Mouse (Mus musculus) neural tube, embryonic 14.5 days (tissue): ENCODE results near the gene Tmem181a. TPM values are rescaled to one million over a fixed set of nuclear protein-coding genes. Genes with fewer than 3 reads are reported as not detected.
"Not testable (repeated sequence)": the region's sequence is repeated elsewhere in the genome, so short reads cannot be mapped to it uniquely, and the experiment has no call there.

ENCODE experiments used
- ATAC-seq: fragments of 200-750 bp; cut with Nextera tagmentation; 2 replicates; pipeline ENCODE4 v1.8.0; 2017; ENCODE audit warnings: low read depth, mild to moderate bottlenecking, moderate TSS enrichment, moderate library complexity
- H3K27ac ChIP-seq: fragments of 300-500 bp; sonication (generic); 2 replicates; pipeline ENCODE4 v1.5.1; 2014; ENCODE audit warnings: low read depth, mild to moderate bottlenecking, control low read depth, low read length, moderate library complexity, mixed read lengths
- H3K27me3 ChIP-seq: fragments of 300-500 bp; sonication (generic); 2 replicates; pipeline ENCODE4 v1.6.1; 2014; ENCODE audit warnings: low read length; ENCODE audit not compliant: control insufficient read depth, insufficient read depth
- H3K36me3 ChIP-seq: fragments of 300-500 bp; sonication (generic); 2 replicates; pipeline ENCODE4 v1.6.1; 2014; ENCODE audit warnings: low read length, mixed read lengths; ENCODE audit not compliant: control insufficient read depth, insufficient read depth
- H3K4me1 ChIP-seq: fragments of 300-500 bp; sonication (generic); 2 replicates; pipeline ENCODE4 v1.6.1; 2014; ENCODE audit warnings: low read length; ENCODE audit not compliant: control insufficient read depth, insufficient read depth
- H3K4me2 ChIP-seq: fragments of 300-500 bp; sonication (generic); 2 replicates; pipeline ENCODE4 v1.6.1; 2014; ENCODE audit warnings: mild to moderate bottlenecking, low read depth, low read length, control low read depth
- H3K4me3 ChIP-seq: fragments of 300-500 bp; sonication (generic); 2 replicates; pipeline ENCODE4 v1.5.1; 2014; ENCODE audit warnings: low read depth, low read length, control low read depth, mixed read lengths
- H3K9ac ChIP-seq: fragments of 300-500 bp; sonication (generic); replicated peaks from 2 replicates; pipeline ENCODE4 v1.6.1; 2014; ENCODE audit warnings: low read depth, mild to moderate bottlenecking, control low read depth, low read length, mixed read lengths
- H3K9me3 ChIP-seq: fragments of 300-500 bp; sonication (generic); 2 replicates; pipeline ENCODE4 v1.6.1; 2016; ENCODE audit warnings: low read length; ENCODE audit not compliant: control insufficient read depth
- WGBS: fragments of 180-500 bp; shearing (Covaris S2); extraction: QIAGEN DNeasy Blood & Tissue Kit; methylation state at CpG from one replicate; pipeline ENCODE4 v1.1.7; 2014; 5-methylcytosine and 5-hydroxymethylcytosine counted together
- polyA plus RNA-seq: library from polyadenylated mRNA; unstranded; fragments of >200 nt; fragmentation: Nextera tagmentation; extraction: Ambion mirVana; gene quantifications from 2 replicates; pipeline ENCODE4 v1.2.1, GENCODE M21; 2014

The Tmem181a gene
- polyA plus RNA-seq, 1 experiment from 2014 or later, result 63.1 TPM

DNA sequence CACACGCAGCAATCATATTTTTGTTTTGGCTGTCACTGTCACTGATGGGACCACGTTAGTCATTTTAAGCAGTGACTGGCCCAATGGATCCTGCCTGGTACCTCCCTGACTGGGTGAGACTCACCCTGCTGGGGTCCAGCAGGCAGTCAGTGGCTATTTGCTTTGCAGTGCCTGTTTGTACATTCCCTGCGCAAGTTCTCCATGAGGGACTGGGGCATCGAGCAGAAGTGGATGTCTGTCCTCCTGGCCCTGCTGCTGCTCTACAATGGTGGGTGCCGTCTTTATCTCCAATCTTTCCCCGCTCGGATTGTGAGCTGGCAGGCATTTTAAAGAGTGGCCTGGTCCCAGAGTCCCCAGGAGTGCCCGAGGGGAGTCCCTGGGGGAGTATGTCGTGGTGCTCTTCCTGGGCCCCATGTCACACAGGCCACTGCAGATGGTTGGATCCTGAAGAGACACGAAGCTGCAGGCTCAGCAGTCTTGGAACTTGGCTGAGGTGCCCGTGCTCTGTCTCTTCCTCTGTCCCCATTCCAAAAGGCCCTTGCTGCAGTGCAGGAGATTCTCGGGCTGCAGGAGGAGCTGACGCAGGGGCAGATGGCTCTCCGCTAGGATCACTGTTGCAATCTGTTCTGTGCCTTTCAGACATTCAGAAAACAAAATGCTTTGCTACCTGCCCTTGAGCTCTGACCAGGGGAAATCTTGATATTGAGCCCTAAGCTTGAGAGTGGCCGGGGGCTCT lies 40.6 kb downstream of the Tmem181a start:
- 90% methylated on average over 9 of the region's 15 CpGs for WGBS

DNA sequence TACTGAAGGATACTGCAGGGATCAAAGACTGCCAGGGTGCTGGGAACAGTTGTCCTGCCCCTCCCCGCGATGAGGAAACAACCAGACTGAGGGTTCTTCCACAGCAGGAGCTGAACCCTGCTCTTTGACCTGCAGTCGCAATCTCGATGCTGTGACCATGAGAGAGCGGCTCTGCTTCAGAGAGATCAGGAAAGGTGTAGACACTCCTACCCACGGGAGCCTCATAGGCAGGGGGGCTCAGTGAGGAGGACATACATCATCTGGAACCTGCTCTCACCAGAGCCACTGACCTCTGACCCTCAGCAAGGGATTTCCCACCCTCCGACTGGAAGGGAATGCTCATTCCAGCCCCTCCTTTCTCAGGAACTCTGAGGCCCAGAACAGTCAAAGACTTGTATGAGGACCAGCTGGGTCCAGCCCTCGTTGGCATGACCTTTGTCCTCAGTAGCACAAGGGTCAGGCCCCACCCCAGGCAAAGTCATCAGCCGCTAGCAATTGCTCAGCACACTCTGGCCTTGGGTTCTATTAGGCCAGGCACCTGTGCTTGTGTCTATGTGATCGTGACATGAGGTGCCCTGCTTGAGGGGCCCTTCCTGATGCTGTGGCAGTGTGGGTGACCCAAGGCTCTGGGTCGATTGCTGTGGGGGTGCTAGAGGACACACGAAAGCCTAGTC lies 43.7 kb downstream of the Tmem181a start:
- 71% methylated on average over 4 of the region's 12 CpGs for WGBS
- ATAC-seq, result not testable (repeated sequence)

More for the DNA sequence above, 40.6 kb downstream of the Tmem181a start:
- not testable (repeated sequence) for H3K4me2 ChIP-seq, H3K4me1 ChIP-seq, H3K9me3 ChIP-seq, H3K4me3 ChIP-seq, H3K9ac ChIP-seq, H3K27me3 ChIP-seq, H3K27ac ChIP-seq, H3K36me3 ChIP-seq, ATAC-seq

DNA sequence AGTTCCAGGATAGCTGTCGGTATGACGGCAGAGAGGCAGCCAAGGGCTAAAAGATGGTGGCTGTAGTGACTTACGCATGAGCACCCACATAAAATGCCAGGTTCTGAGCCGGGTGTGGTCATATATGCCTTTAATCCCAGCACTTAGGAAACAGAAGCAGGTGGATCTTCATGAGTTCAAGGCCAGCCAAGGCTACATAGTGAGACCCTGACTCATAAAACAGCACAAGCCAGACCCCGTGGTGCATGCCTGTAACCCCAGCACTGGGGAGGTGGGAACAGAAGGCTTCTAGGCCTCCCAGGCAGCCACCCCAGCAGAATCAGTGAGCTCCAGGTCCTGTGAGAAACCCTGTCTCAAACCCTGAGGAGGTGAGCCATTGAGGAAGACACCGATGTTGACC lies 48.2 kb downstream of the Tmem181a start:
- H3K9ac ChIP-seq, ATAC-seq, H3K4me3 ChIP-seq, H3K27me3 ChIP-seq, H3K27ac ChIP-seq, H3K4me2 ChIP-seq, H3K36me3 ChIP-seq, H3K4me1 ChIP-seq, H3K9me3 ChIP-seq: not testable (repeated sequence)
- WGBS, result 82% methylated on average over 4 of the region's 6 CpGs

More for the DNA sequence above, 43.7 kb downstream of the Tmem181a start:
- H3K4me3 ChIP-seq, H3K4me2 ChIP-seq, H3K36me3 ChIP-seq, H3K4me1 ChIP-seq, H3K27ac ChIP-seq, H3K9ac ChIP-seq, H3K27me3 ChIP-seq, H3K9me3 ChIP-seq: not testable (repeated sequence)

DNA sequence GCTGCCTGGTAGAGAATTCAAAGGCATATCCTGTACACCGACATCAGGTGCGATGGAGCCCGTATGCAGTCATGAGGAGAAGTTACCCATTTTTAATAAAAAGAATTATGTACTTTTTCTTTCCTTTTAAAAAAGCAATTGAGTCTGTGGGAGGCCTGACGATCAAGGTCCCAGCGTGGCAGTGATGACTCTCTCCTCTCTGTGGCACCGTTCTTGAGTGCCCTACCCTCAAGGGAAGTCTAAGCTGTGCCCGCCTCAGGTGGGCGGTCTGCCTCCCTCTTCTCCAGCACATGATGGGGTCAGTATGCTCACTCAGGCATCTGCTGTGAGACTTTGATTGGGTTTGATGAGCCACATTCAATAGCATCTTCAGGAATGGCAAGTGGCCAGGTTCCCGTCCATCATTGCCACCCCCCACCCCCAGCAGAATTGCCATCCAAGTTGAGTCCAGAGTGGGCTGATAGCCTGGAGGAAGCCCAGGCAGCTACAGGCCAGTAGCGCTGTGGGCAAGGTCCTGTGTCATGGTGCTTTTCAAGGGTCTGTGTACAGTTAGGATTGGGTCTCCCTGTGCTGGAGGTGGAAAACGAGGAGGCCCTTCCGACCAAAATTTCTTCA lies 49.1 kb downstream of the Tmem181a start:
- H3K36me3 ChIP-seq, H3K4me3 ChIP-seq, H3K27me3 ChIP-seq, H3K4me2 ChIP-seq, H3K9me3 ChIP-seq, H3K4me1 ChIP-seq, ATAC-seq, H3K27ac ChIP-seq, H3K9ac ChIP-seq: not testable (repeated sequence)
- 93% methylated on average over 12 of the region's 12 CpGs for WGBS

DNA sequence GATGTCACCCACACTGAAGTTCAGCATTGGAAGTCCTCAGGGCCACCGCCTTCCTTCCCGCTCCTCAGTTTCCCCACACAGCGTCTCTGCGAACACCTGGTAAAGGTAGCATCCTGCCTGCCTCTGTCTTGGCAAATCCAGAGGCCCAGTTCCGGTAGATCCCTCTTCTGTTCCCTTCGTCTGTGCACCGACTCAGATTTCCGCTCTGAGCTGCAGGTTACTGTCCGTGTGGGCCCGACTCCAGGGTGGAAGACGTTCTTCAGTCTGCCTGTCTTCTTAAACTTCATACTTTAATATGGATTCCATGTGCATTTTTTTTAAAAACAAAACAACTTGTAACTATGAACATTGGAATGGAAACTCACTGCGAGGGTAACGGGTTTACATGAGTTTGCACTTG lies 49.8 kb downstream of the Tmem181a start:
- H3K4me2 ChIP-seq, H3K27ac ChIP-seq, H3K36me3 ChIP-seq, H3K4me3 ChIP-seq, H3K4me1 ChIP-seq, H3K9me3 ChIP-seq, ATAC-seq, H3K27me3 ChIP-seq, H3K9ac ChIP-seq: not testable (repeated sequence)
- 96% methylated on average over 9 of the region's 13 CpGs for WGBS

DNA sequence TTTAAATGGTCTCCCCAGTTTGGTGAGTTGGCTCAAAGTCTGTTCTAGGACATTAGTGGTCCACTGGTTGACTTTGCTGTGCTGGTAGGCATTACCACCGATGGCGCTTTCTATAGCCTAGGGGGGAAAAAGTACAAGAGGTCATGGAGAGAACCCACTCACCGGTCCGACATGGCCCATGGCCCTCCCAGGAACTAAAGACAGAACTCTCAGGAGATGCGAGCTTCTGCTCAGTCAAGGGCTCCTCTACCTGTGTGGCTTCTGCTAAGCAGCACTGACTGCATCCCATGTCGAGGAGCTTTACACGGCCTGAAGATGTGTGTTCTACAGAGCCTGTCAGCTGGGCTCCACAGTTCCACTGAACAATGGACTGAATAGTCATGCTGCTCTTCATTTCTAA lies 55.1 kb downstream of the Tmem181a start:
- not testable (repeated sequence) for H3K9ac ChIP-seq, H3K4me2 ChIP-seq, H3K4me3 ChIP-seq, H3K36me3 ChIP-seq, H3K27ac ChIP-seq, H3K27me3 ChIP-seq, H3K4me1 ChIP-seq, ATAC-seq, H3K9me3 ChIP-seq
- 96% methylated on average over 7 of the region's 7 CpGs for WGBS

DNA sequence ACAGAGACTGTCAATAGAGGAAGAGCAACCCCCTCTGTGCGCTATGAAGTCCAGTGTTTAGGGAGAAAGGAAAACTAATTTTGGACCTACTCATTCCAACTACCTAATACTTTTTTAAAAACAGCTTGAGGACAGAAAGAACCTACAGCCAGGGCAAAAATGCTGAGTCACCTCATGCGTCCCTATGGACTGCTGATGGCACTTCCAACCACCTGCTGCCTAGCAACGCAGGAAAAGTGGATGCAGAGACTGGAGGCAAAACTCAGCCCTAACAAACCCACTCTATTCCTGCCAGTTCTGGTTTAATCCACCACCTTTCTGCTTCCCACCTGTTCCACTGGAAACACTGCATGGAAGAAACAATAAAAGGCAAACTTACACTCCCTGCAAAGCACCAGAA lies 56.1 kb downstream of the Tmem181a start:
- ATAC-seq, H3K27me3 ChIP-seq, H3K9ac ChIP-seq, H3K9me3 ChIP-seq, H3K4me2 ChIP-seq, H3K27ac ChIP-seq, H3K4me3 ChIP-seq, H3K4me1 ChIP-seq, H3K36me3 ChIP-seq: not testable (repeated sequence)
- WGBS, result 67% methylated on average over 3 of the region's 3 CpGs

DNA sequence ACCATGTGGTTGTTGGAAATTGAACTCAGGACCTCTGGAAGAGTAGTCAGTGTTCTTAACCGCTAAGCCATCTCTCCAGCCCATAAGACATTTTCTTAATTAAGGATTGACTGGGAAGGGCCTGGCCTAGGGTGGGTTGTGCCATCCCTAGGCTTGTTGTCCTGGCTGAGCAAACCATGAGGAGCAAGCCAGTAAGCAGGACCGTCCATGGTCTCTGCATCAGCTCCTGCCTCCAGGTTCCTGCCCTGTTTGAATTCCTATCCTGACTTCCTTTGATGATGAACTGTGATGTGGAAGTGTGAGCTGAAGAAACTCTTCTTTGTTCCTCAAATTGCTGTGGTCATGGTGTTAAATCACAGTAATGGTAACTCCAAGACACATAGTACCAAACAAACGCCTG lies 57.8 kb downstream of the Tmem181a start:
- H3K9ac ChIP-seq, H3K27me3 ChIP-seq, H3K4me3 ChIP-seq, H3K27ac ChIP-seq, H3K4me2 ChIP-seq, ATAC-seq, H3K9me3 ChIP-seq, H3K4me1 ChIP-seq, H3K36me3 ChIP-seq: not testable (repeated sequence)
- WGBS, result 34% methylated on average over 2 of the region's 3 CpGs

DNA sequence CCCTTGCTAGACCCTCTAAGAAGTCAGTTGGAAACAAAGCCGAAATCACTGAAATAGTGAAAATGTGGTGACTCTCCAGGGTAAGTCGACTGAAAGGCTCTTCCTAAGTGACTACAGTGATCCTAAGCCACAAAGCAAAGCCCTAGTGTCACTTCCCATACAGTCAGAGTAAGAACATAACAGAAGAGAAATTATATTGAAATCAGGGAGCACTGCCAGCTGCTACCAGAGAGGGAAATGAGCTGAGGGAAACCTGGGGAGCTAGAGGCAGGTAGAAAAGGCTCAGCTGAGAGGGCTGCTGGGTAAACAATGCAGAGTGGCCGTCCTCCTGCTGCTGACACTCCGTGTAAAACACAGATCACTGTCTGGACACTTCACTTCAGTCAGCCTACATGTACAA lies 59.0 kb downstream of the Tmem181a start:
- H3K9ac ChIP-seq, H3K27me3 ChIP-seq, H3K4me2 ChIP-seq, H3K9me3 ChIP-seq, ATAC-seq, H3K27ac ChIP-seq, H3K36me3 ChIP-seq, H3K4me3 ChIP-seq, H3K4me1 ChIP-seq: not testable (repeated sequence)
- WGBS, result no CpG with 5 or more reads among the region's 4 CpGs
